Mouse (Mus musculus): Measurements from ENCODE around the gene Bclaf3. TPM values are rescaled to one million over a fixed set of nuclear protein-coding genes. Genes with fewer than 3 reads are reported as not detected.

Gene Bclaf3
- polyA plus RNA-seq, 1 experiment: 3.4 TPM

- no peak overlapping the region for H3K4me3 ChIP-seq (replicated peaks; ENCODE audit: extremely low read depth, low read depth, low read length)
- no peaks in the 10 kb centered on the region for H3K4me1 ChIP-seq (ENCODE audit: control insufficient read depth, insufficient read depth, low read length)
- WGBS: 43% methylated on average over 6 of the region's 6 CpGs
- no peak for TF ChIP-seq CTCF (IDR thresholded peaks at IDR 0.05; ENCODE audit: insufficient read depth, low read length)
- no peak for TF ChIP-seq POLR2A (IDR thresholded peaks at IDR 0.05; ENCODE audit: borderline replicate concordance, extremely low read depth, low read depth, low read length)
- DNase-seq: no peak
Observed at GRCm38 (mm10) chrX:159606936-159607335, 80.4 kb downstream of the Bclaf3 start.

GRCm38 (mm10) chrX:159626208-159626906 is 99.9 kb downstream of the Bclaf3 start:
- Histone ChIP-seq H3K4me3 (replicated peaks; ENCODE audit: extremely low read depth, low read depth, low read length) (peak overlapping the region; percentile 41), H3K4me1 (ENCODE audit: control insufficient read depth, insufficient read depth, low read length) (peaks cover 4% of the 10 kb centered on the region)
- DNase-seq: no peak
- TF ChIP-seq CTCF (IDR thresholded peaks at IDR 0.05; ENCODE audit: insufficient read depth, low read length): no peak
- TF ChIP-seq POLR2A (IDR thresholded peaks at IDR 0.05; ENCODE audit: borderline replicate concordance, extremely low read depth, low read depth, low read length): no peak
- 28% methylated on average over 12 of the region's 12 CpGs for WGBS

GRCm38 (mm10) chrX:159626907-159627587 is 100.6 kb downstream of the Bclaf3 start, which contains the start of gene Sh3kbp1:
Gene Sh3kbp1 (plus strand): TSS chrX:159627272.
- DNase-seq: peak; percentile 51
- no peak for TF ChIP-seq POLR2A (IDR thresholded peaks at IDR 0.05; ENCODE audit: borderline replicate concordance, extremely low read depth, low read depth, low read length)
- no peak for TF ChIP-seq CTCF (IDR thresholded peaks at IDR 0.05; ENCODE audit: insufficient read depth, low read length)
- Histone ChIP-seq H3K4me3 (replicated peaks; ENCODE audit: extremely low read depth, low read depth, low read length) (peak within 1 kb of the TSS; percentile 75), H3K4me1 (ENCODE audit: control insufficient read depth, insufficient read depth, low read length) (peaks cover 4% of the 10 kb centered on the region)
- 24% methylated on average over 58 of the region's 60 CpGs for WGBS

- peak overlapping the region; percentile 75 for H3K4me3 ChIP-seq (replicated peaks; ENCODE audit: extremely low read depth, low read depth, low read length)
- 35% methylated on average over 56 of the region's 56 CpGs for WGBS
- DNase-seq: no peak
- peaks cover 4% of the 10 kb centered on the region for H3K4me1 ChIP-seq (ENCODE audit: control insufficient read depth, insufficient read depth, low read length)
- no peak for TF ChIP-seq CTCF (IDR thresholded peaks at IDR 0.05; ENCODE audit: insufficient read depth, low read length)
- no peak for TF ChIP-seq POLR2A (IDR thresholded peaks at IDR 0.05; ENCODE audit: borderline replicate concordance, extremely low read depth, low read depth, low read length)
Observed at GRCm38 (mm10) chrX:159627588-159628566, 101.4 kb downstream of the Bclaf3 start.

DNA sequence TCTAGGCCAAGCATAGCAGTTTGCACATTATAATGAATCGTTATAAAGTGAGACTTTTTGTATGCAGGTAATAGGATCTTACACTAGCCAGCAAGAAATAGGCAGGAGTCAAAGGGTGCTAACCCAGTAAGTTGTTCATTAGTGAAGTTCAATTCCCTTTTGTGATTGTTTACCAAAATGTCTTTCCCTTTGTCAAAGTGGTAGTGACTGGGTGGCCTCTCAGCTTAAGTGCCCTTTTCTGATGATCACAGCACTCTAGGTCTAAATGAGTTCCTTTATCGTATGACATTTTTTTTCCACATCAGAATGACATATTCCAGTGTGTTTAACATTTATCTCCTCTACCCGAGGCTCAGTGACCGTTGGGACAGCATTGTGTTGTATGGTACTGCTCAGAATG is 102.1 kb downstream of the Bclaf3 start:
- DNase-seq: no peak
- peaks cover 4% of the 10 kb centered on the region for H3K4me1 ChIP-seq (ENCODE audit: control insufficient read depth, insufficient read depth, low read length)
- H3K4me3 ChIP-seq (replicated peaks; ENCODE audit: extremely low read depth, low read depth, low read length): no peak overlapping the region
- TF ChIP-seq CTCF (IDR thresholded peaks at IDR 0.05; ENCODE audit: insufficient read depth, low read length): no peak
- TF ChIP-seq POLR2A (IDR thresholded peaks at IDR 0.05; ENCODE audit: borderline replicate concordance, extremely low read depth, low read depth, low read length): no peak
- WGBS: 49% methylated on average over 4 of the region's 4 CpGs

GRCm38 (mm10) chrX:159629203-159629602 is 102.7 kb downstream of the Bclaf3 start:
- DNase-seq: no peak
- Histone ChIP-seq H3K4me3 (replicated peaks; ENCODE audit: extremely low read depth, low read depth, low read length) (no peak overlapping the region), H3K4me1 (ENCODE audit: control insufficient read depth, insufficient read depth, low read length) (peaks cover 4% of the 10 kb centered on the region)
- 47% methylated on average over 2 of the region's 2 CpGs for WGBS
- TF ChIP-seq CTCF (IDR thresholded peaks at IDR 0.05; ENCODE audit: insufficient read depth, low read length): no peak
- no peak for TF ChIP-seq POLR2A (IDR thresholded peaks at IDR 0.05; ENCODE audit: borderline replicate concordance, extremely low read depth, low read depth, low read length)

- Histone ChIP-seq H3K4me3 (replicated peaks; ENCODE audit: extremely low read depth, low read depth, low read length) (no peak overlapping the region), H3K4me1 (ENCODE audit: control insufficient read depth, insufficient read depth, low read length) (no peaks in the 10 kb centered on the region)
- 76% methylated on average over 4 of the region's 4 CpGs for WGBS
- DNase-seq: no peak
- no peak for TF ChIP-seq POLR2A (IDR thresholded peaks at IDR 0.05; ENCODE audit: borderline replicate concordance, extremely low read depth, low read depth, low read length)
- TF ChIP-seq CTCF (IDR thresholded peaks at IDR 0.05; ENCODE audit: insufficient read depth, low read length): no peak
Observed at GRCm38 (mm10) chrX:159638500-159639227, 112.2 kb downstream of the Bclaf3 start.

GRCm38 (mm10) chrX:159639991-159640390 is 113.5 kb downstream of the Bclaf3 start:
- no peak for TF ChIP-seq POLR2A (IDR thresholded peaks at IDR 0.05; ENCODE audit: borderline replicate concordance, extremely low read depth, low read depth, low read length)
- TF ChIP-seq CTCF (IDR thresholded peaks at IDR 0.05; ENCODE audit: insufficient read depth, low read length): no peak
- no peak for DNase-seq
- Histone ChIP-seq H3K4me1 (ENCODE audit: control insufficient read depth, insufficient read depth, low read length) (no peaks in the 10 kb centered on the region), H3K4me3 (replicated peaks; ENCODE audit: extremely low read depth, low read depth, low read length) (no peak overlapping the region)
- 73% methylated on average over 4 of the region's 4 CpGs for WGBS

Other genes starting within 250 kb of the Bclaf3 start
- gene Eif1ax, start 154.5 kb upstream of the Bclaf3 start, polyA plus RNA-seq (2012; rRNA removed): 36.8 and 77.7 TPM in 2 replicates
- 0.06 and 0.09 TPM in 2 replicates for gene Map7d2, start 112.1 kb upstream of the Bclaf3 start, polyA plus RNA-seq (2012; rRNA removed)
- gene Sh3kbp1, start 100.6 kb downstream of the Bclaf3 start, polyA plus RNA-seq (2012; rRNA removed): 12.2 and 16.5 TPM in 2 replicates

Measured in lung, adult 2 months (tissue).